Mouse (Mus musculus) heart, postnatal 0 days (tissue): ENCODE results near the gene Gm6034.
"Not testable (repeated sequence)": the region's sequence is repeated elsewhere in the genome, so short reads cannot be mapped to it uniquely, and the experiment has no call there.

Source experiments
- CTCF ChIP-seq: IDR thresholded peaks from 2 replicates; pipeline ENCODE4 v1.5.1; 2016; ENCODE audit warnings: antibody characterized with exemption, control low read depth, low read depth
- EP300 ChIP-seq: IDR thresholded peaks from 2 replicates; pipeline ENCODE4 v1.6.1; 2016; ENCODE audit warnings: antibody characterized with exemption, low read depth

DNA sequence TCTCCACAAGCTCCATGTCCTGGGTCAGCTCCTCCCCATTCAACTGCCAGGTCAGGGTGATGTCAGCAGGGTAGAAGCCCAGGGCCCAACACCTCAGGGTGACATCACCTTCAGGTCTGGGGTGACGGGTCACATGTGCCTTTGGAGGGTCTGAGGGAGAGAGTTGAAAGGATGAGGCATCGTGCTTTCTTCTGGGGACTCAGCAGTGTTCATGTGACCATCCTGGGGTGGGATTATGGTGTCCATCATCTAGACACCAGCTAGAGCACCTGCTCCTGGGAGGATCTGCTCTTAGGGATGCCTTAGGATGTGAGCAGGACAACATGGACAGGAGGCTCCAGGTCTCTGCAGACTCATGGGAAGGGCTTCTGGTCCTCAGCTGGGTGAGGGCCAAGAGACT lies 2.2 kb upstream of the Gm6034 start:
- not testable (repeated sequence) for TF ChIP-seq CTCF, EP300
